Mouse (Mus musculus) megakaryocyte, adult 5-6 weeks (primary cell): ENCODE data around the gene Nr1h3. TPM values are rescaled to one million over a fixed set of nuclear protein-coding genes. Genes with fewer than 3 reads are reported as not detected.

Experiments
- ATAC-seq: 2 replicates; pipeline ENCODE4 v1.8.0; 2016; ENCODE audit warnings: mild to moderate bottlenecking, inconsistent platforms; ENCODE audit not compliant: poor library complexity, severe bottlenecking
- total RNA-seq, 2 experiments: library from RNA; stranded (forward) in 1 of 2; stranded (reverse) in 1 of 2; fragments of 153-499, 151-499 nt in 1 of 2; fragments of 221-1000, 200-1000 nt in 1 of 2; gene quantifications; 2 replicates each; pipeline versions ENCODE4 v1.2.3 to v1.2.4; 2015 to 2017

Nr1h3 gene
- total RNA-seq, 2 experiments from 2014 or later: 0.45 to 1.5 TPM

DNA sequence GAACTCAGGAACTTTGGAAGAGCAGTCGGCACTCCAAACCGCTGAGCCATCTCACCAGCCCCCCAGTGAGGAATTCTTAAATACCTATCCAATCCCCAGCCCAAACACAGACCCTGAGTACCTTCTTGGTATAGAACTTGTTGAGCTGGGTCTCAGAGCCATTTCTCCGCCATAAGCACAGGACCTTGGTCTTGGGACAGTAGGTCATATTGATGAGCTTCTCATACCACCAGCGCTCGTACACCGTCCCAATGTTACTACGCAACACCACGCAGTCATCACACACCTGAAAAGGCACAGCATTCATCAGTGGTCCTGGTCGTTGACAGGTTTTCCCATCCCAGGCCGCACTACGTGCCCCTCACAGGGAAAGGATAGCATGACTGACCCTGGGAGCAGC lies 59.2 kb downstream of the Nr1h3 start:
- ATAC-seq: no peak

DNA sequence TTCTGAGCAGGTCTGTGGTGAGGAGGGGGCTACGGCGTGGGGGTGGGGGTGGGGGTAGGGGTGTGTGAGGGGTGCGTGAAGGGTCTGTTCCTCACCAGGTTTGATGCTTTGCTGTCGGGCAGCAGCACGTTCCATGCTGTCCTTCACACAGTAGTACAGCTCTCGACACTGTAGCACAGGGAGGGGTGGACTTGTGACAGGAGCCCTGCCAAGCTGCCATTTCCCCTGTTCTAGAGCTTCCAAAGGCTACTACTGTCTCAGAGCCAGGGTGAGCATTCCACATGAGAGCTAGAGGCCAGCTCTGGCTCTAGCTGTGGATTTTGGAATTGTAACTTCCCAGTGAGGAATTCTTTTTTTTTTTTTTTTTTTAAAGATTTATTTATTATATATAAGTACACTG lies 59.7 kb downstream of the Nr1h3 start:
- ATAC-seq: no peak

DNA sequence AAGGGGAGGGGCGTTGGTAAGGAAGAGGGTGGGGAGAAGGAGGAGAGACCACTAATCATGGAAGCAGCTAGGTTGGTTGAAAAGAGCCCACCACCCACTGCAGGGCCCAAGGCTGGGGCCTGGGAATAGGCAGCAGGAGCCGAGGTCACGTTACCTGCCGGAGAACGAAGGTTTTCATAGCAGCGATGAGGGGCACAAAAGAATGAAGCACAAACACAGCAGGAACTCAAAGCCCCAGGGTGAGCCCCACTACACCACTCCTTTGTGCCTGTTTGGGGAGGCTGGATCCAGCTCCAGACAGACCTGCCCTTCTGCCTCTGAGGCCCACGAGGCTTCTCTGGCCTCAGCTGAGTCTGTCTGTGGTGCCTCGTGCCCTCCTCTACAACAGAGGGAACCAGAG lies 62.9 kb downstream of the Nr1h3 start:
- ATAC-seq: no peak

DNA sequence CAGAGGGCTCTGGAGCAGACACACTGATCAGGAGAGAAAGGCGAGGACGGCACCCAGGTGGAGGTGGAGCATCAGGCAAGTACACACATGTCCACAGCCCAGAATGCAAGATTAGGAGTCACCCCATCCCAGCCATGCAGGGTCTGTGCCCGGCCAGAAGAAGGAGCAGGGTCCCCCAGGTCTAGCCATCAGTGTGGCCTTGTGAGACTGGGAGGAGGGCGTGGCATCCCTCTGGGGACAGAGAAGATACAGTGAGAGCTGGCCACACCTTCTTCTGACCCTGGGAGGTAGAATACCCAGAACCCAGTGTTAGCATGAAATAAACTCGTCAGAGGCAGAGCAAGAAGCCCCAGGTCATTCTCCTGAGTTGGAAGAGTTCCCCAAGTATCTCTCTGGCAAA lies 63.3 kb downstream of the Nr1h3 start:
- ATAC-seq: no peak

DNA sequence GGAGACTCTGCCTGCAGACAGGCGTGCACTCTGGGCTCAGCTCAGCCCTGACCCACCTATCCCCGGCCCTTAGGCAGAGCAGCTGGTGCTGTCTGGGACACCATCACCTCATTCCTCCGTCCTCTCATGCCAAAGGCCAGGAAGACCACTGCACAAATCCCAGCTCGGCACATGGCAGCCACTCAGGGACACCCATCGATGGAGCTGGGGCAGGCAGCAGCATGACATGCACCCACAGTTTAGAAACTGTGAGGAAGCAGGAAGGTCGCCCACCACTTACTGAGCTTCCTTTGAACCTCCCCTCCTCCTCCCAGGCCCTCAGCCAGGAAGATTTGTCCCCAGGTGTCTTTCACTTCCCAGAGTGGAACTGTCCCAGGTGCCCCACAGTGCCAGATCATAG lies 65.2 kb downstream of the Nr1h3 start:
- ATAC-seq: no peak

DNA sequence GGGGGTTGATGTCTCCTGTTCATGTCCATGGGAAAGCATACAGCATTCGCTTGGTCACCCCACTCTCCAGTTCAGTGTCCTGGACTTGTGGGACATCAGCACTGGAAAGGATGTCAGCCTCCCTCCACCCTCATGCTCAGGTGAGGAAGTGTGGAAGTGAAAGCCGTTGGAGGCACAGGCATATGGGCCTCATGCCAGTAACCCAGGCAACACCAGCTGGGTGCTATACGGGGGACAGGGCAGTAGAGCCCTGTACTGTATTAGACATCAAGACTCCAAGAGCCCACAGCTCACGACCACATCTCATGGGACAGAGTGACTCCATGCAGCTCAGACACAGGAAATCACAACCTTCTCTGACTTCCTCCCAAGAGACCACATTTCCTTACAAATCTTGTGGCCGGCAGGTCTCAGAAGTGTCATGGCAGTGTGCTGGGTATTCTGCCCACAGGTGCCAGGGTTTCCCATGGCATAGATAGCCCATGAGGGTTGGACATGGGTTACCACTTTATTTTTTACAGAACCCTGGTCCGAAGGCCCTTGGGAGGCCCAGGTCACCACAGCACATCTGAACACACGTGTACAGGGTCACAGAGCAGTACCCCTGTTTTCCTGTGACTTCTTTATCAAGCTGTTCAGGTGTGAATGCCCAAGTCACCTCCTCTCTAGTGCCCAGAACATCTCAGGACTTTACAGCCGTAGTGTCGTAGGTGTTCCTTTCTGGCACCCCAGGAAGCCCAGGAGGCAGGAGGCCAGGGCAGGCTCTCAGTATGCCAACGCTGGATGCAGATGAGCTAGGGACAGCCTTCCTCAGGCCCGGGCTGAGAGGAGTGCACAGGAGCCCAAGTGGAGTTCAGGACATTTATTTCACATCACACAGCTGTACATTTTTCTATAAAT lies 65.9 kb downstream of the Nr1h3 start:
- ATAC-seq: no peak

Other genes starting within 250 kb of the Nr1h3 start
- gene Rapsn, start 167.2 kb downstream of the Nr1h3 start, total RNA-seq (2015): 0.46 and 0.47 TPM in 2 replicates
- gene Rapsn, start 167.2 kb downstream of the Nr1h3 start, total RNA-seq (2017): 0.51 and 1.3 TPM in 2 replicates
- gene Psmc3, start 148.8 kb downstream of the Nr1h3 start, total RNA-seq (2015): 65.1 and 69.7 TPM in 2 replicates
- 226 TPM in 2 replicates for gene Psmc3, start 148.8 kb downstream of the Nr1h3 start, total RNA-seq (2017)
- gene Slc39a13, start 132.4 kb downstream of the Nr1h3 start, total RNA-seq (2015): 8.4 and 15.6 TPM in 2 replicates
- 6.5 and 10.9 TPM in 2 replicates for gene Slc39a13, start 132.4 kb downstream of the Nr1h3 start, total RNA-seq (2017)
- 348 and 384 TPM in 2 replicates for gene Spi1, start 120.4 kb downstream of the Nr1h3 start, total RNA-seq (2015)
- gene Spi1, start 120.4 kb downstream of the Nr1h3 start, total RNA-seq (2017): 253 and 295 TPM in 2 replicates
- 0.18 and 0.27 TPM in 2 replicates for gene Mybpc3, start 84.7 kb downstream of the Nr1h3 start, total RNA-seq (2015)
- 0.08 and 0.44 TPM in 2 replicates for gene Mybpc3, start 84.7 kb downstream of the Nr1h3 start, total RNA-seq (2017)
- 35.4 and 39.7 TPM in 2 replicates for gene Madd, start 19.0 kb downstream of the Nr1h3 start, total RNA-seq (2015)
- gene Madd, start 19.0 kb downstream of the Nr1h3 start, total RNA-seq (2017): 63.6 and 78.7 TPM in 2 replicates
- 7.1 and 8.4 TPM in 2 replicates for gene Acp2, start 51 bp upstream of the Nr1h3 start, total RNA-seq (2015)
- gene Acp2, start 51 bp upstream of the Nr1h3 start, total RNA-seq (2017): 8.0 and 9.0 TPM in 2 replicates
- 7.7 and 8.8 TPM in 2 replicates for gene Ddb2, start 34.1 kb upstream of the Nr1h3 start, total RNA-seq (2015)
- 7.3 TPM in 2 replicates for gene Ddb2, start 34.1 kb upstream of the Nr1h3 start, total RNA-seq (2017)
- not detected in 2 replicates for gene Pacsin3, start 53.1 kb upstream of the Nr1h3 start, total RNA-seq (2015)
- 0.29 TPM in 1 of 2 replicates, not detected in the other for gene Pacsin3, start 53.1 kb upstream of the Nr1h3 start, total RNA-seq (2017)
- gene Arfgap2, start 62.1 kb upstream of the Nr1h3 start, total RNA-seq (2015): 24.7 and 27.2 TPM in 2 replicates
- gene Arfgap2, start 62.1 kb upstream of the Nr1h3 start, total RNA-seq (2017): 26.9 and 27.1 TPM in 2 replicates
- gene 1110051M20Rik, start 241.9 kb upstream of the Nr1h3 start, total RNA-seq (2015): 2.0 and 4.2 TPM in 2 replicates
- 1.7 and 3.2 TPM in 2 replicates for gene 1110051M20Rik, start 241.9 kb upstream of the Nr1h3 start, total RNA-seq (2017)